21 mouse cellular contexts compared by ENCODE assay signal in the genomic region with DNA sequence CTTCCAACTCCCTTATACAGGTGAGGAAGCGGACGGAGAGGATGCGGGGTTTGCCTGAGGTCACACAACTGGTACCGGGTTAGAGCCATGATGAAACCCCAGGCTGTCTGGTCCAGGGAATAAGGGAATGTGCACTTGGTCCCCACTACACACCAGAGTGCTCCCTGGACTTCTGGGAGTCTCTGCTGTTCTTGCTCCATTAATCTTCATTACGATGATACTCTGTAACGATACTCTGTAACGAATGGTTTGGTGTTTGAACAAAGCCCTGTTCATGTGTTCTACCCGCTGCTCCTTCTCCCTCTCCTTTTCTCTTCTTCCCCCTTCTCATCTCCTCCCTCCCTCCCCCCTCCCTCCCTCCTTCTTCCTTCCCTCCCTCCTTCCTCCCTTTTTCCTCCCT.
DNase-seq lines count a peak whose midpoint lies in the region; ATAC-seq lines count a peak whose summit lies in the region.
"Had no signal": no experiment of that assay in that cellular context is flagged by ENCODE, and none has a peak within 500 bp of the region (broad histone marks: within the 10 kb centered on the region; RNA-seq: fewer than 3 reads in every experiment).

No protein-coding gene starts in this region.

- no peak overlapping the region for H3K4me3 ChIP-seq in hindbrain, embryonic 10.5 days
- no peak overlapping the region for H3K4me3 ChIP-seq in hindbrain, embryonic 16.5 days (ENCODE audit: low read length)
- H3K4me3 ChIP-seq in kidney, embryonic 16.5 days (ENCODE audit: low read length): no peak overlapping the region
- H3K4me3 ChIP-seq in hindbrain, embryonic 12.5 days: no peak overlapping the region
- H3K4me3 ChIP-seq in neural tube, embryonic 13.5 days: no peak overlapping the region
- H3K4me3 ChIP-seq: embryonic facial prominence, embryonic 10.5 days; forebrain, embryonic 10.5 days; gastrocnemius, adult 2 months; heart, embryonic 12.5 days; hindbrain, embryonic 15.5 days had no signal

- no peak for ATAC-seq in hindbrain, embryonic 16.5 days
- ATAC-seq in kidney, embryonic 16.5 days (ENCODE audit: low FRiP score, low TSS enrichment): peak; percentile 31; the same call in 1 of the 2 replicates
- 0 out of 2 replicates have a peak, but pooled peaks have one; percentile 35 for ATAC-seq in hindbrain, embryonic 12.5 days (ENCODE audit: low FRiP score)
- no peak for ATAC-seq in neural tube, embryonic 13.5 days (ENCODE audit: low read depth)
- ATAC-seq: CD4-positive, CD25-positive, alpha-beta regulatory T cell, adult 4 months; forebrain, embryonic 14.5 days had no signal

- 0 out of 2 replicates have a peak overlapping the region, but pooled peaks have one; percentile 35 for H3K27ac ChIP-seq in hindbrain, embryonic 10.5 days
- H3K27ac ChIP-seq in hindbrain, embryonic 16.5 days (ENCODE audit: low read depth, low read length): no peak overlapping the region
- peak overlapping the region; percentile 12; the same call in 1 of the 2 replicates for H3K27ac ChIP-seq in kidney, embryonic 16.5 days (ENCODE audit: low read length)
- no peak overlapping the region for H3K27ac ChIP-seq in hindbrain, embryonic 12.5 days
- H3K27ac ChIP-seq in neural tube, embryonic 13.5 days (replicated peaks): 0 out of 2 replicates have a peak overlapping the region, but pooled peaks have one; percentile 9
- H3K27ac ChIP-seq: embryonic facial prominence, embryonic 10.5 days; forebrain, embryonic 10.5 days; gastrocnemius, adult 2 months; hindbrain, embryonic 15.5 days had no signal

- H3K9me3 ChIP-seq in hindbrain, embryonic 10.5 days: no peaks in the 10 kb centered on the region
- no peaks in the 10 kb centered on the region for H3K9me3 ChIP-seq in hindbrain, embryonic 16.5 days (ENCODE audit: control insufficient read depth, low read length)
- H3K9me3 ChIP-seq in kidney, embryonic 16.5 days (ENCODE audit: low read length): no peaks in the 10 kb centered on the region
- H3K9me3 ChIP-seq in hindbrain, embryonic 12.5 days (replicated peaks): no peaks in the 10 kb centered on the region
- no peaks in the 10 kb centered on the region for H3K9me3 ChIP-seq in neural tube, embryonic 13.5 days
- H3K9me3 ChIP-seq: embryonic facial prominence, embryonic 10.5 days; forebrain, embryonic 10.5 days; G1E; heart, embryonic 12.5 days; hindbrain, embryonic 15.5 days had no signal

- H3K4me1 ChIP-seq in hindbrain, embryonic 10.5 days (replicated peaks): peaks cover 58% of the 10 kb centered on the region
- H3K4me1 ChIP-seq in hindbrain, embryonic 16.5 days (ENCODE audit: control insufficient read depth, insufficient read depth, low read depth, low read length): peaks cover 5% of the 10 kb centered on the region; the same call in 1 of the 2 replicates
- peaks cover 52% of the 10 kb centered on the region for H3K4me1 ChIP-seq in kidney, embryonic 16.5 days (ENCODE audit: insufficient read depth, low read length)
- H3K4me1 ChIP-seq in hindbrain, embryonic 12.5 days: peaks cover 38% of the 10 kb centered on the region
- peaks cover 50% of the 10 kb centered on the region for H3K4me1 ChIP-seq in neural tube, embryonic 13.5 days (replicated peaks)

- no peak overlapping the region for H3K4me2 ChIP-seq in hindbrain, embryonic 16.5 days (ENCODE audit: low read length)
- H3K4me2 ChIP-seq in kidney, embryonic 16.5 days (replicated peaks; ENCODE audit: low read depth, low read length): no peak overlapping the region
- no peak overlapping the region for H3K4me2 ChIP-seq in hindbrain, embryonic 12.5 days (replicated peaks)
- H3K4me2 ChIP-seq in neural tube, embryonic 13.5 days: no peak overlapping the region
- H3K4me2 ChIP-seq: heart, embryonic 12.5 days; hindbrain, embryonic 15.5 days had no signal

- no peaks in the 10 kb centered on the region for H3K36me3 ChIP-seq in hindbrain, embryonic 10.5 days
- no peaks in the 10 kb centered on the region for H3K36me3 ChIP-seq in hindbrain, embryonic 16.5 days (ENCODE audit: control insufficient read depth, insufficient read depth, low read length)
- no peaks in the 10 kb centered on the region for H3K36me3 ChIP-seq in kidney, embryonic 16.5 days (ENCODE audit: insufficient read depth, low read length)
- no peaks in the 10 kb centered on the region for H3K36me3 ChIP-seq in hindbrain, embryonic 12.5 days
- H3K36me3 ChIP-seq in neural tube, embryonic 13.5 days: no peaks in the 10 kb centered on the region
- H3K36me3 ChIP-seq: embryonic facial prominence, embryonic 10.5 days; forebrain, embryonic 10.5 days; heart, embryonic 12.5 days; hindbrain, embryonic 15.5 days had no signal

- 81% methylated on average over 8 of the region's 8 CpGs for WGBS in hindbrain, embryonic 10.5 days
- 68% methylated on average over 8 of the region's 8 CpGs for WGBS in hindbrain, embryonic 16.5 days
- WGBS in kidney, embryonic 16.5 days: 40% methylated on average over 8 of the region's 8 CpGs
- WGBS in hindbrain, embryonic 12.5 days: 67% methylated on average over 8 of the region's 8 CpGs
- WGBS in neural tube, embryonic 13.5 days: 56% methylated on average over 8 of the region's 8 CpGs

- no peak for DNase-seq in hindbrain, embryonic 10.5 days (ENCODE audit: low spot score)
- DNase-seq in kidney, postnatal 10 days: no peak
- DNase-seq in layer of hippocampus, postnatal 10 days (ENCODE audit: low spot score in 2 of 2): no peak
- DNase-seq: adrenal gland, adult 8-10 months; adrenal gland, postnatal 36 days; B cell, adult 2 months; cerebellum, adult 2 months; cerebellum, postnatal 10 days; gastrocnemius, adult 2 months; gastrocnemius, postnatal 25 days had no signal

- no peaks in the 10 kb centered on the region for H3K27me3 ChIP-seq in hindbrain, embryonic 10.5 days (ENCODE audit: insufficient read depth, poor library complexity, severe bottlenecking)
- no peaks in the 10 kb centered on the region for H3K27me3 ChIP-seq in hindbrain, embryonic 16.5 days (replicated peaks; ENCODE audit: control insufficient read depth, insufficient read depth, low read length)
- H3K27me3 ChIP-seq in kidney, embryonic 16.5 days (ENCODE audit: insufficient read depth, low read length): no peaks in the 10 kb centered on the region
- H3K27me3 ChIP-seq in hindbrain, embryonic 12.5 days: no peaks in the 10 kb centered on the region
- no peaks in the 10 kb centered on the region for H3K27me3 ChIP-seq in neural tube, embryonic 13.5 days
- H3K27me3 ChIP-seq: heart, embryonic 12.5 days; hindbrain, embryonic 15.5 days had no signal

- H3K9ac ChIP-seq in hindbrain, embryonic 16.5 days (ENCODE audit: low read depth, low read length): no peak overlapping the region
- H3K9ac ChIP-seq in kidney, embryonic 16.5 days (replicated peaks; ENCODE audit: low read length): no peak overlapping the region
- no peak overlapping the region for H3K9ac ChIP-seq in hindbrain, embryonic 12.5 days
- H3K9ac ChIP-seq in neural tube, embryonic 13.5 days: no peak overlapping the region
- H3K9ac ChIP-seq: heart, embryonic 12.5 days; hindbrain, embryonic 15.5 days had no signal

Comparison
In these comparisons a context has a peak if more than half of its experiments do, and no peak if none do; other contexts are left out.
1. H3K27ac ChIP-seq: peak in hindbrain, embryonic 10.5 days (single experiment), kidney, embryonic 16.5 days (single experiment) and neural tube, embryonic 13.5 days (single experiment); none in hindbrain, embryonic 16.5 days (single experiment) and hindbrain, embryonic 12.5 days (single experiment).
2. ATAC-seq: peak in kidney, embryonic 16.5 days (single experiment) and hindbrain, embryonic 12.5 days (single experiment); none in hindbrain, embryonic 16.5 days (single experiment) and neural tube, embryonic 13.5 days (single experiment).